Mouse (Mus musculus): ENCODE data around the gene Arhgef5. TPM values are rescaled to one million over a fixed set of nuclear protein-coding genes. Genes with fewer than 3 reads are reported as not detected.

Arhgef5 gene
- total RNA-seq, 4 experiments from 2014 or later: 20.5 to 35.0 (median 24.1) TPM

DNA sequence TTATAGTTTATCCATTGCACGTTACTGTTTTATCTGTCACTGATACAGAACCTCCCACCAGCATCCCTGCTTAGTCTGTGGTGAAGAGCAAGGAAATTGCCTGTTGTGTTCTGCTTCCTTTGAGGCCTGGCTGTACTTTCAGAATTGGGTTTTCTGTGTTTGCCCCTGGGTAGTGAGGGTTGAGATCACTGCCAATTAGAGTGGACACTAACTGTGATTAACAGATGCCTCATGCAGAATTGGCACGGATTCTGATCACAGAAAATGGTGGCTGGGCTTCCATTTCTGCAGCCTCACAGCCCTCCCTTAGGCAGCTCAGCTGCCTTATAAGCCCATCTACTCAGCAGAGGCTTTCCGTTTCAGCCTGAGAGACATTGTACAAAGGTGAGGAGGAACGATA lies 68.1 kb downstream of the Arhgef5 start:
- peak; percentile 10 for DNase-seq

DNA sequence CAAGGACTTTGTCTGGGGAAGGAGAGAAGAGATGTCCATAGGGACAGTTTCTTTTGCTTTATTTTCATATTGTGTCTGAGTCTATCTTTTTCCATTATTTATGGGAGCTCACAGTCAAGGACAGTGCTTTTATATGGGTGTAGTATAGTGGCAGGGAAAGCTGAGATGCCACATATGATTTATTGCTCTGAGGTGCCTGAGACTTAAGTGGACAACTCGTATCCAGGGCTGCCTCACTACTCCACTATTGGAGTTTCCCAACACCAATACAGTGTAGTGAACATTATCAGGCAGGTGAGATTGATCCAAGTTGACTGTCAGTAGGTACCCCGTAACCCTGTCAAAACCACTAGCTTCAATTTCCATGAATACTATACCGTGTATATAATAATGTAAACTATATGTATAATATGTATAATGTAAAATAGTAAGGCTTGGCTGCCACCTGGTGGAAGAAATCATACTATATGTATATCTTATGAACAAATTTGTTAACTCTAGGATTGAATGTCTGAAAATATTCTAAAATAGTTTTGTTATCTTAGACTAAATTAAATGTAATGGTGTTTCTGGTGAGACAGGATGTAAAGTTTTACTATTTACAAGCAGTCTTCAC lies 70.3 kb downstream of the Arhgef5 start:
- no peak for DNase-seq

DNA sequence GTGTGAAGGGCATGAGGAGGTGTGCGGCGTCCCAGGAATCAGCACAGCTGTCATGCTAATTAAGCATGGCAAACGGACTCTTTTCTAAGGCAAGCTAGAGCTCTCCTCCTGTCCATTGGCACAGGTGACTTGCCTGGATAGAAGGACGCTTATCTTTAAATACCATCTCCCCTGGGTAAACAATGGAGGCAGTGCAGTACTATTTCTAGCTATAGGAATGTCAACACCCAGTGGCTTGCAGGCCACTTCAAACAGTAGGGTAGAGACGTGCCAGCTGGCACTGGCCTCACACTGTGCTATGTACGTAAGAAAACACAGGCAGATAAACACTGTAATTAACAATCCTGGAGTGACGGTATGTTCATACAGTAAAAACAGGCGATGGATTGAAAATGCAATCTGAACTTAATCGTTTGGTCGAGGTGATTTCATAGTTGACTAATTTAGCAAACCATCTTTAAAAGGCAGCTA lies 72.1 kb downstream of the Arhgef5 start:
- DNase-seq: no peak

DNA sequence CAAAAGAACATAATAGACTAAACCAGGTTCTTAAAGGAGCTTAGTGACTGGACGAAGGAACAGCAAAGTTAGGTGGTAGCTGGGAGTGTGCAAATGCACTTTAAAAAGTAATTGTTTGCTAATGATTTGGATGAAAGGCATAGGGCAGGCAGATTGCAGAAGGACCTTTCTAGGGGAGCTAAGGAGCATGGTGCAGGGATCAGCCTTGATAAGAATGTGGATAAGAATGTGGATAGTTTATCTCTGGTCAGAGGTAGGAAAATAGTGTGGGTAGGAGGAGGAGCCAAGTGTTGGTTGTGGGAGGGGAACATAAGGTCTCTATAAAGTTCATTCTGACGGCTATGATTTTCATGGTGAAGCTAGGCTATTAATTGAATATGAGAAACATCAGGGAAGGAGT lies 73.4 kb downstream of the Arhgef5 start:
- DNase-seq: no peak

Other genes with a start within 250 kb of the Arhgef5 start
- not detected for gene Olfr441, start 159.2 kb upstream of the Arhgef5 start, total RNA-seq (2022)
- gene Olfr237-ps1, start 119.0 kb upstream of the Arhgef5 start, total RNA-seq (2022): not detected
- not detected for gene Olfr437, start 102.3 kb upstream of the Arhgef5 start, total RNA-seq (2022)
- gene Olfr13, start 93.4 kb upstream of the Arhgef5 start, total RNA-seq (2022): not detected
- not detected for gene Olfr435, start 68.4 kb upstream of the Arhgef5 start, total RNA-seq (2022)
- not detected for gene Olfr434, start 52.6 kb upstream of the Arhgef5 start, total RNA-seq (2022)
- not detected for gene Olfr47, start 34.1 kb upstream of the Arhgef5 start, total RNA-seq (2022)
- gene Nobox, start 44.0 kb downstream of the Arhgef5 start, total RNA-seq (2022): under 1 TPM in 2 of 4 experiments, not detected in 2; 0.12 to 0.18 TPM